Mouse (Mus musculus) heart, embryonic 13.5 days (tissue): Measurements from ENCODE around the gene Rftn1. TPM values are rescaled to one million over a fixed set of nuclear protein-coding genes. Genes with fewer than 3 reads are reported as not detected.

Source experiments
- ATAC-seq: fragments of 200-750 bp; cut with Nextera tagmentation; 2 replicates; pipeline ENCODE4 v1.8.0; 2017; ENCODE audit warnings: moderate TSS enrichment; ENCODE audit not compliant: insufficient number of reproducible peaks, low FRiP score, low TSS enrichment; ENCODE audit errors: extremely low read depth
- H3K27ac ChIP-seq: fragments of 300-500 bp; sonication (generic); replicated peaks from 2 replicates; pipeline ENCODE4 v1.5.1; 2015; ENCODE audit warnings: moderate library complexity, mild to moderate bottlenecking, inconsistent platforms
- H3K27me3 ChIP-seq: fragments of 300-500 bp; sonication (generic); replicated peaks from 2 replicates; pipeline ENCODE4 v1.6.1; 2015; ENCODE audit warnings: mild to moderate bottlenecking, inconsistent platforms
- H3K36me3 ChIP-seq: fragments of 300-500 bp; sonication (generic); 2 replicates; pipeline ENCODE4 v1.6.1; 2015; ENCODE audit warnings: mild to moderate bottlenecking, inconsistent platforms
- H3K4me1 ChIP-seq: fragments of 300-500 bp; sonication (generic); 2 replicates; pipeline ENCODE4 v1.6.1; 2015; ENCODE audit warnings: inconsistent platforms
- H3K4me2 ChIP-seq: fragments of 300-500 bp; sonication (generic); 2 replicates; pipeline ENCODE4 v1.6.1; 2015; ENCODE audit warnings: inconsistent platforms, mild to moderate bottlenecking, moderate library complexity
- H3K4me3 ChIP-seq: fragments of 300-500 bp; sonication (generic); 2 replicates; pipeline ENCODE4 v1.5.1; 2015; ENCODE audit warnings: moderate library complexity, mild to moderate bottlenecking, inconsistent platforms
- H3K9ac ChIP-seq: fragments of 300-500 bp; sonication (generic); 2 replicates; pipeline ENCODE4 v1.6.1; 2015; ENCODE audit warnings: inconsistent platforms, mild to moderate bottlenecking, moderate library complexity
- H3K9me3 ChIP-seq: fragments of 300-500 bp; sonication (generic); 2 replicates; pipeline ENCODE4 v1.6.1; 2016; ENCODE audit warnings: inconsistent platforms
- WGBS: fragments of 180-500 bp; shearing (Covaris S2); methylation state at CpG from one replicate; pipeline ENCODE4 v1.1.7; 2015; ENCODE audit warnings: mixed read lengths; 5-methylcytosine and 5-hydroxymethylcytosine counted together
- polyA plus RNA-seq: library from polyadenylated mRNA; unstranded; fragments of >200 nt; fragmentation: Nextera tagmentation; extraction: Ambion mirVana; gene quantifications from 2 replicates; pipeline ENCODE4 v1.2.1, GENCODE M21; 2015

Gene Rftn1
- polyA plus RNA-seq, 1 experiment from 2014 or later: 26.3 TPM

- no peak for ATAC-seq
- Histone ChIP-seq H3K9ac (no peak overlapping the region), H3K27me3 (no peaks in the 10 kb centered on the region), H3K4me2 (no peak overlapping the region), H3K4me3 (no peak overlapping the region), H3K27ac (no peak overlapping the region), H3K36me3 (peaks cover 19% of the 10 kb centered on the region), H3K9me3 (no peaks in the 10 kb centered on the region), H3K4me1 (peaks cover 5% of the 10 kb centered on the region)
- 60% methylated on average over 4 of the region's 4 CpGs for WGBS
These were observed 103.6 kb downstream of the Rftn1 start for GRCm38 (mm10) chr17:50086887-50087286.

- H3K27ac ChIP-seq: no peak overlapping the region
- H3K4me1 ChIP-seq: no peaks in the 10 kb centered on the region
- peaks cover 24% of the 10 kb centered on the region for H3K36me3 ChIP-seq
- WGBS: 84% methylated on average over 6 of the region's 6 CpGs
- no peak overlapping the region for H3K4me2 ChIP-seq
- H3K27me3 ChIP-seq: no peaks in the 10 kb centered on the region
- no peak overlapping the region for H3K4me3 ChIP-seq
- no peak for ATAC-seq
- H3K9ac ChIP-seq: no peak overlapping the region
- H3K9me3 ChIP-seq: no peaks in the 10 kb centered on the region
These were observed 105.8 kb downstream of the Rftn1 start for GRCm38 (mm10) chr17:50084721-50085120.

- H3K9me3 ChIP-seq: no peaks in the 10 kb centered on the region
- no peak overlapping the region for H3K4me3 ChIP-seq
- WGBS: 76% methylated on average over 4 of the region's 4 CpGs
- H3K4me1 ChIP-seq: no peaks in the 10 kb centered on the region
- no peak overlapping the region for H3K27ac ChIP-seq
- H3K36me3 ChIP-seq: peaks cover 24% of the 10 kb centered on the region
- no peak for ATAC-seq
- H3K27me3 ChIP-seq: no peaks in the 10 kb centered on the region
- H3K9ac ChIP-seq: no peak overlapping the region
- no peak overlapping the region for H3K4me2 ChIP-seq
These were observed 106.5 kb downstream of the Rftn1 start for GRCm38 (mm10) chr17:50083937-50084336.

GRCm38 (mm10) chr17:50082947-50083346, 107.5 kb downstream of the Rftn1 start:
- Histone ChIP-seq H3K4me1 (no peaks in the 10 kb centered on the region), H3K27ac (no peak overlapping the region), H3K27me3 (no peaks in the 10 kb centered on the region), H3K36me3 (peaks cover 24% of the 10 kb centered on the region), H3K9ac (no peak overlapping the region), H3K9me3 (no peaks in the 10 kb centered on the region), H3K4me3 (no peak overlapping the region), H3K4me2 (no peak overlapping the region)
- 78% methylated on average over 3 of the region's 3 CpGs for WGBS
- ATAC-seq: no peak

- ATAC-seq: no peak
- H3K27ac ChIP-seq: no peak overlapping the region
- no peak overlapping the region for H3K9ac ChIP-seq
- 80% methylated on average over 9 of the region's 9 CpGs for WGBS
- no peaks in the 10 kb centered on the region for H3K4me1 ChIP-seq
- H3K36me3 ChIP-seq: peaks cover 24% of the 10 kb centered on the region
- H3K4me3 ChIP-seq: no peak overlapping the region
- H3K9me3 ChIP-seq: no peaks in the 10 kb centered on the region
- H3K27me3 ChIP-seq: no peaks in the 10 kb centered on the region
- no peak overlapping the region for H3K4me2 ChIP-seq
These were observed 108.8 kb downstream of the Rftn1 start for GRCm38 (mm10) chr17:50081647-50082046.

- Histone ChIP-seq H3K9me3 (no peaks in the 10 kb centered on the region), H3K4me2 (no peak overlapping the region), H3K9ac (no peak overlapping the region), H3K4me3 (no peak overlapping the region), H3K27me3 (no peaks in the 10 kb centered on the region), H3K27ac (no peak overlapping the region), H3K36me3 (peaks cover 18% of the 10 kb centered on the region), H3K4me1 (no peaks in the 10 kb centered on the region)
- ATAC-seq: no peak
- 74% methylated on average over 4 of the region's 4 CpGs for WGBS
These were observed 109.5 kb downstream of the Rftn1 start for GRCm38 (mm10) chr17:50080991-50081390.

- H3K9ac ChIP-seq: no peak overlapping the region
- H3K27ac ChIP-seq: no peak overlapping the region
- peaks cover 9% of the 10 kb centered on the region; the same call in 1 of the 2 replicates for H3K36me3 ChIP-seq
- no peaks in the 10 kb centered on the region for H3K4me1 ChIP-seq
- H3K4me2 ChIP-seq: no peak overlapping the region
- no peaks in the 10 kb centered on the region for H3K27me3 ChIP-seq
- H3K4me3 ChIP-seq: no peak overlapping the region
- no peaks in the 10 kb centered on the region for H3K9me3 ChIP-seq
- no peak for ATAC-seq
- whole genome bisulfite sequencing: 87% methylated on average over 6 of the region's 6 CpGs
These were observed 111.7 kb downstream of the Rftn1 start for GRCm38 (mm10) chr17:50078749-50079148.

- Histone ChIP-seq H3K4me3 (no peak overlapping the region), H3K36me3 (peaks cover 23% of the 10 kb centered on the region), H3K27ac (no peak overlapping the region), H3K4me2 (no peak overlapping the region), H3K9ac (no peak overlapping the region), H3K9me3 (no peaks in the 10 kb centered on the region), H3K4me1 (peaks cover 18% of the 10 kb centered on the region), H3K27me3 (no peaks in the 10 kb centered on the region)
- 87% methylated on average over 23 of the region's 23 CpGs for WGBS
- no peak for ATAC-seq
These were observed 117.2 kb downstream of the Rftn1 start for GRCm38 (mm10) chr17:50072982-50073965.

GRCm38 (mm10) chr17:50071602-50071988, 118.9 kb downstream of the Rftn1 start:
- H3K4me2 ChIP-seq: no peak overlapping the region
- no peak overlapping the region for H3K9ac ChIP-seq
- peaks cover 18% of the 10 kb centered on the region for H3K4me1 ChIP-seq
- H3K27ac ChIP-seq: no peak overlapping the region
- no peaks in the 10 kb centered on the region for H3K9me3 ChIP-seq
- no peaks in the 10 kb centered on the region for H3K27me3 ChIP-seq
- no peak for ATAC-seq
- H3K36me3 ChIP-seq: peaks cover 23% of the 10 kb centered on the region
- 64% methylated on average over 6 of the region's 6 CpGs for WGBS
- no peak overlapping the region for H3K4me3 ChIP-seq

GRCm38 (mm10) chr17:50070822-50071601, 119.5 kb downstream of the Rftn1 start:
- 71% methylated on average over 7 of the region's 7 CpGs for WGBS
- H3K27ac ChIP-seq: no peak overlapping the region
- no peaks in the 10 kb centered on the region for H3K27me3 ChIP-seq
- no peak overlapping the region for H3K4me2 ChIP-seq
- H3K9ac ChIP-seq: no peak overlapping the region
- H3K4me3 ChIP-seq: no peak overlapping the region
- peaks cover 18% of the 10 kb centered on the region for H3K4me1 ChIP-seq
- peaks cover 23% of the 10 kb centered on the region for H3K36me3 ChIP-seq
- no peak for ATAC-seq
- no peaks in the 10 kb centered on the region for H3K9me3 ChIP-seq

GRCm38 (mm10) chr17:50069897-50070636, 120.4 kb downstream of the Rftn1 start:
- H3K36me3 ChIP-seq: peaks cover 23% of the 10 kb centered on the region
- ATAC-seq: no peak
- H3K27ac ChIP-seq: peak overlapping the region; percentile 54

More at GRCm38 (mm10) chr17:50069897-50070636, 120.4 kb downstream of the Rftn1 start:
- 13% methylated on average over 10 of the region's 10 CpGs for WGBS
- peaks cover 18% of the 10 kb centered on the region for H3K4me1 ChIP-seq
- no peaks in the 10 kb centered on the region for H3K9me3 ChIP-seq
- no peak overlapping the region for H3K9ac ChIP-seq
- H3K27me3 ChIP-seq: no peaks in the 10 kb centered on the region
- no peak overlapping the region for H3K4me3 ChIP-seq
- H3K4me2 ChIP-seq: peak overlapping the region; percentile 25
